Mouse (Mus musculus) thymus, postnatal 10 days (tissue): ENCODE measurements around the gene Cs.

Source experiments
- DNase-seq, 2 experiments: peaks; one replicate each; pipeline ENCODE4 v3.0.0; 2021; ENCODE audit warnings: low spot score in 2 of 2

The Cs gene

GRCm38 (mm10) chr10:128403931-128404330 is 66.4 kb downstream of the Cs start:
- DNase-seq, result no peak

GRCm38 (mm10) chr10:128408591-128409535 is 71.3 kb downstream of the Cs start:
- DNase-seq, result peak in 1 of 2 experiments; percentile 33

DNA sequence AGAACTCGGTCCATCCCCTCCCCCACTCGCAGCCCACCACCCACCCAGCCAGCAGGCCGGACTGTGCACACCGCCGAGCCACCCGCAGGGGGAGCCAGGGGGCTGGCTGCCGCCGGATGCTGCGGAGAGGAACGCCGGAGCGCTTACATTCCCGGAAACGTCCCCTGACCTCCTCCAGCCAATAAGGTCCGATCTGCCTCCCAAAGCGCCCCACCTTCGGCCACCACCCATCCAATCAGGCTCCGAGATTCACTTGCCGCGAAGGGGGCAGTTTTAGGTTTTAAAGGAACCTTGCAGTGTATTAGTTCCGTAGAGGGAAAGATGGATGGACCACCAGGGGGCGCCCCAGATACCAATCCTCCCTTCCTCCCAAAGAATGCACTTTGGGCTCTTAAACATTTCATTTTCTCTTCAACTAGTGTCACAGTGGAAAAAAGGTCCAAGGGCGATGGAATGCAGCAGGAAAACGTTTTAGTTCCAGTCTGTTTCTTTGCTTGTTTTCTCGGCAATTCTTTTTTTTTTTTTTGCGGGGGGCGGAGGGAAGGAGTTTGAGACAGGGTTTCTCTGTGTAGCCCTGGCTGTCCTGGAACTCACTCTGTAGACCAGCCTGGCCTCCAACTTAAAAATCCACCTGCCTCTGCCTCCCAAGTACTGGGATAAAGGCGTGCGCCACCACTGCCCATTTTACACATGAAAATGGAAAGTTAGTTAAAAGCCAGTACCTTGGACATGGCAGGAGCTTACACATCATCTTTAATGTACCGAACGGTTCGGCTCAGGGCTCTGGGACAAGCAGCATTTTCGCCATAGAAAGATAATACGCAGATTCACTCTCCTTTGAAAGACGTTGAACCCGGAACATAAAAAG is 72.4 kb downstream of the Cs start:
- DNase-seq, result peak; percentile 96 to 98

GRCm38 (mm10) chr10:128410560-128410845 is 73.0 kb downstream of the Cs start:
- DNase-seq, result no peak

GRCm38 (mm10) chr10:128411211-128412054 is 73.9 kb downstream of the Cs start, which contains the start of the genes Nabp2 and Rnf41:
Gene Nabp2, minus strand, starts transcription at chr10:128411492.
Gene Rnf41, plus strand, starts transcription at chr10:128411657.
- DNase-seq, result peak; percentile 95 to 97

- no peak for DNase-seq
Observed at GRCm38 (mm10) chr10:128412055-128412381, 74.5 kb downstream of the Cs start.
